Mouse (Mus musculus) stomach, postnatal 0 days (tissue): ENCODE measurements at regions not wholly inside any gene's neighbourhood (a gene's known extent, or its start where the extent isn't known, plus 50 kb on each side); places are given as distances from the start of the nearest gene placed in this dataset.

Experiments used
- ATAC-seq: fragments of 200-750 bp; cut with Nextera tagmentation; 2 replicates; pipeline ENCODE4 v1.8.0; 2017; ENCODE audit not compliant: low FRiP score, low TSS enrichment
- DNase-seq: peaks from one replicate; pipeline ENCODE4 v3.0.0-alpha.2; 2016; ENCODE audit warnings: low spot score
- H3K27ac ChIP-seq: fragments of 300-500 bp; sonication (generic); replicated peaks from 2 replicates; pipeline ENCODE4 v1.5.1; 2014; ENCODE audit warnings: mild to moderate bottlenecking, control low read depth
- H3K27me3 ChIP-seq: fragments of 300-500 bp; sonication (generic); 2 replicates; pipeline ENCODE4 v1.6.1; 2014; ENCODE audit warnings: low read length; ENCODE audit not compliant: control insufficient read depth, insufficient read depth
- H3K36me3 ChIP-seq: fragments of 300-500 bp; sonication (generic); 2 replicates; pipeline ENCODE4 v1.6.1; 2014; ENCODE audit warnings: low read length, mixed read lengths; ENCODE audit not compliant: control insufficient read depth, insufficient read depth
- H3K4me1 ChIP-seq: fragments of 300-500 bp; sonication (generic); replicated peaks from 2 replicates; pipeline ENCODE4 v1.6.1; 2014; ENCODE audit warnings: antibody characterized with exemption; ENCODE audit not compliant: control insufficient read depth, insufficient read depth
- H3K4me2 ChIP-seq: fragments of 300-500 bp; sonication (generic); replicated peaks from 2 replicates; pipeline ENCODE4 v1.6.1; 2014; ENCODE audit warnings: low read depth, mild to moderate bottlenecking, control low read depth, moderate library complexity
- H3K4me3 ChIP-seq: fragments of 300-500 bp; sonication (generic); 2 replicates; pipeline ENCODE4 v1.5.1; 2014; ENCODE audit warnings: low read depth, low read length, control low read depth
- H3K9ac ChIP-seq: fragments of 300-500 bp; sonication (generic); 2 replicates; pipeline ENCODE4 v1.6.1; 2014; ENCODE audit warnings: mild to moderate bottlenecking, low read length, control low read depth, mixed read lengths
- H3K9me3 ChIP-seq: fragments of 300-500 bp; sonication (generic); 2 replicates; pipeline ENCODE4 v1.6.1; 2016; ENCODE audit warnings: low read length; ENCODE audit not compliant: control insufficient read depth
- CTCF ChIP-seq: IDR thresholded peaks from 2 replicates; pipeline ENCODE4 v1.5.1; 2016; ENCODE audit warnings: antibody characterized with exemption, low read depth, mild to moderate bottlenecking, moderate library complexity
- EP300 ChIP-seq: optimal IDR thresholded peaks from 2 replicates; pipeline ENCODE3; 2016; ENCODE audit warnings: antibody characterized with exemption
- WGBS: fragments of 180-500 bp; shearing (Covaris S2); extraction: QIAGEN DNeasy Blood & Tissue Kit; methylation state at CpG from one replicate; pipeline ENCODE4 v1.1.7; 2014; 5-methylcytosine and 5-hydroxymethylcytosine counted together

DNA sequence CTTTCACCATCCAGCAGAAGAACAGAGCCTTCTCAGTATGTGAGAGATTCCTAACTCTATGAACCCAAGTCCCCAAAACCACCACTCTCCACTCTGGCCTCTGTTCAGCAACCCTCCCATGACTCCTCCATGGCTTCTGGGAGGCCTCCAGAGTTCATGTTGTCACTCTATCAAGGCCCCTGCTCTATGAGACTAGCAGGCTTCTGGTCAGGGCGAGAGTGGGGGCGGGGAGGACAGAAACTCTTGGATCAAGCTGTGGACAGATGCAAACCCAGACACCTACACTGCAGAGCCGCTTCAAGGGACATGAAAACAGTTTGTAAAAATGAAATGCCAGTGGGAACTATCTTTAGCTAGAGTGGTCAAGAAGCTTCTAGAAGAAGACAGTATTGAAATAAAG is 170.2 kb downstream of the Rybp start:
- H3K4me1 ChIP-seq: no peaks in the 10 kb centered on the region
- DNase-seq (no peak), ATAC-seq (no peak)
- TF ChIP-seq EP300: no peak
- TF ChIP-seq CTCF: no peak
- no peak overlapping the region for H3K9ac ChIP-seq
- H3K4me3 ChIP-seq: no peak overlapping the region
- H3K4me2 ChIP-seq: no peak overlapping the region
- H3K27me3 ChIP-seq: no peaks in the 10 kb centered on the region
- no peaks in the 10 kb centered on the region for H3K36me3 ChIP-seq
- H3K27ac ChIP-seq: no peak overlapping the region
- WGBS: 96% methylated on average over 3 of the region's 3 CpGs
- no peaks in the 10 kb centered on the region for H3K9me3 ChIP-seq

DNA sequence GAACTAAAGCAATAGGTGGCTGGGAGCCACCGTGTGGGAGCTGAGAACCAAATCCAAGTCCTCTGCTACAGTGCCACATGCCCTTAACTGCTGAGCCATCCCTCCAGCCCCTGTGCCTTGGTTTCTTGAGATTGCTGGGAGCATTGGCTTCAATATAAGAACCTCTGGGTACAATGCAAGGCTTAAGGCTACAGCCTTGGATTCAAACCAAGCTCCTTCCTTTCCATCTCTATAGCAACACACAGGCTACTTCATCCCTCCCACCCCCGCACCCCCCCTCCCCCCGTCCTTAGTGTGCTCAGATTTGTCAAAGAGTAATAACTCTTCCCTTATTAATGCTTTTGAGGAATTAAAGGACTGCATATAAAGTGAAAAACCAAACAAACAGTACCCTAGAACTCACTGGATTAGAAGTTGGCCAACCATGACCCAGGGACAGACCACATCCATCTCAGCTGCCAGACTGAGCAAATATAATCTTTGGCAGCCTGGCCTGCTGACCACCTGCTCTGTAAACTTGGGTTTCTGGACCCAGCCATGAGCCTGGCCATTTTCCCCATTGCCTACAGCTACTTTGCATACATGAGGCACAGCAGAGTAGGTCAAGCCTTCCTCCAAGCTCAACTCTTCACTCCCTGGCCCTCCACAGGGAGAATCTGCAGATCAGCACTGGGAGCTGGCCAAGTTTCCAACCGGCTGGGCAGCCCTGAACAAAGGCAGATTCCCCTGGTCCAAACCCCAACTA is 173.7 kb downstream of the Rybp start:
- Histone ChIP-seq H3K4me3 (no peak overlapping the region), H3K9ac (no peak overlapping the region), H3K9me3 (no peaks in the 10 kb centered on the region), H3K27ac (no peak overlapping the region), H3K4me1 (no peaks in the 10 kb centered on the region), H3K4me2 (no peak overlapping the region), H3K36me3 (no peaks in the 10 kb centered on the region), H3K27me3 (no peaks in the 10 kb centered on the region)
- no peak for DNase-seq
- TF ChIP-seq EP300 (no peak), CTCF (no peak)
- 35% methylated on average over 4 of the region's 4 CpGs for WGBS
- ATAC-seq: no peak

DNA sequence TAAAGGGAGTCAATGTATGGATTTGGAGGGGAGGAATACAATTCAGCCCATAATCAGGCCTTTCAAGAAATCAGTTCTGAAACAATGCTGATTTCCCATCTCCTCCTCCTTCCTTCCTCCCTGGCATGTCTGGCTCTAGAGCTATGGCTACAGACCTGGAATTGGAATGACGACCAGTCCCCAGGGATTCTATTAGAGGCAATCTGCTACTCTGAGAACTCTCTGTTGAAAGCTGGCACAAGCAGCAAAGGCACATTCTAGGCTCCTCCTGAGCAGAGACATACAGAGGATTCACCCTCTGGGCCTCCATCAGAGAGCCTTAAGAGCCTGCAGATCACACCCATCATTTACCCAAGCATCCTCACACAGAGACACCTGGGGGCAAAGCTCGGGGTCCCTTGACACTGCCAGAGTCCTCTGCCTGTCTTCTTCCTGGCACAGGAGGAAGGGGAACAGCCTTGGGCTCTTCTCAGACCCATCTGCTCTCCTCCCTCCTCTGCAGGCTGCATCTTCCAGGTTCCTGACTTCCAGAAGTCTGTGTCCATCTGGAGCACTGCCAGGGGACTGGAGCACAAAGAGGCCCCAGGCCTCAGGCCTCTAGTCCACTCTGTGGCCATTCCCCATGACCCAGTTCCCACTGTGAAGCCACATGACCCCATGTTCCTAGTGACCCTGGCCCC is 176.2 kb downstream of the Rybp start:
- DNase-seq (no peak), ATAC-seq (no peak)

DNA sequence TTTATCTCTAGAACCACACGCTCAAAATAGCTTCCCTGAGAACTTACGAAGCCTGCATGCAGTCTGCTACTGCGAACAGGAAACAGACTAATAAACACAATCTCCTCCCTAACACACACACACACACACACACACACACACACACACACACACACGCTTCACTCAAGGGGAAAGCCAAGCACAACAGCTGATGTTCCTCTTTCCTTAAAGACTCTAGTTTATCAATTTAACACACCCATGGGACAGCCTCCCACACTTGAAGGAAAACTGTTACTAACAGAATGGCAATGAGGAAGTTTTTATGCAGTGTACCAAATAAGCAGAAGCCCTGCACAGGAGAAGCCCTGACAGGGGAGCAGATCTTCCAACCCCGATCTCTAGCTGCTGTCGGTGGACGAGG is 177.3 kb downstream of the Rybp start:
- H3K9me3 ChIP-seq: no peaks in the 10 kb centered on the region
- no peaks in the 10 kb centered on the region for H3K36me3 ChIP-seq
- no peaks in the 10 kb centered on the region for H3K27me3 ChIP-seq
- peak; percentile 50 for DNase-seq
- H3K27ac ChIP-seq: no peak overlapping the region
- H3K4me1 ChIP-seq: no peaks in the 10 kb centered on the region
- H3K4me3 ChIP-seq: no peak overlapping the region
- WGBS: 31% methylated on average over 7 of the region's 7 CpGs
- TF ChIP-seq CTCF (no peak), EP300 (no peak)
- peak; percentile 60 for ATAC-seq
- no peak overlapping the region for H3K4me2 ChIP-seq
- H3K9ac ChIP-seq: no peak overlapping the region

More for the DNA sequence above, 176.2 kb downstream of the Rybp start:
- Histone ChIP-seq H3K27ac (no peak overlapping the region), H3K4me3 (no peak overlapping the region), H3K27me3 (no peaks in the 10 kb centered on the region), H3K9ac (no peak overlapping the region), H3K4me2 (no peak overlapping the region), H3K4me1 (no peaks in the 10 kb centered on the region), H3K9me3 (no peaks in the 10 kb centered on the region), H3K36me3 (no peaks in the 10 kb centered on the region)
- WGBS: 75% methylated on average over 2 of the region's 2 CpGs
- TF ChIP-seq EP300: no peak
- TF ChIP-seq CTCF: no peak

DNA sequence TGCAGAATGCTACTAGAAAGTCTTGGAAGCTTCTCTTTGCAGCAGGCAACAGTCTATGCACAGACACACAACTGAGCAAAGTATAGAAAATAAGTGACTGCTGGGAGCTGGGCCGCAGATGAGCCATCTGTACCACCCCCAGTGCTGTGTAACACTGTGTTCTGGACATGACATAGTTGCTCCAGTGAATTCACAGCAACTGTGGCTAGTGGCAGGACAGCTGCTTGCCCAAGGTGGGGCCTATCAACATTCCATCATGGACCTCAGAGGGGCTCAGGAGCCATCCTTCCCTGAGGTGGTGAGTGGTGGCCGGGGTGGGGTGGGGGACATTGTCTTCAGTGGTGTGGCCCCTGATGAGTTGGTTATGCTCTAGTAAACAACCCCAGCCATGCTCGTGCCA is 177.9 kb downstream of the Rybp start:
- Histone ChIP-seq H3K4me1 (no peaks in the 10 kb centered on the region), H3K9ac (no peak overlapping the region), H3K27ac (no peak overlapping the region), H3K9me3 (no peaks in the 10 kb centered on the region), H3K27me3 (no peaks in the 10 kb centered on the region), H3K4me3 (no peak overlapping the region), H3K4me2 (no peak overlapping the region), H3K36me3 (no peaks in the 10 kb centered on the region)
- ATAC-seq (no peak), DNase-seq (no peak)
- WGBS: 72% methylated on average over 3 of the region's 3 CpGs
- TF ChIP-seq CTCF: no peak

DNA sequence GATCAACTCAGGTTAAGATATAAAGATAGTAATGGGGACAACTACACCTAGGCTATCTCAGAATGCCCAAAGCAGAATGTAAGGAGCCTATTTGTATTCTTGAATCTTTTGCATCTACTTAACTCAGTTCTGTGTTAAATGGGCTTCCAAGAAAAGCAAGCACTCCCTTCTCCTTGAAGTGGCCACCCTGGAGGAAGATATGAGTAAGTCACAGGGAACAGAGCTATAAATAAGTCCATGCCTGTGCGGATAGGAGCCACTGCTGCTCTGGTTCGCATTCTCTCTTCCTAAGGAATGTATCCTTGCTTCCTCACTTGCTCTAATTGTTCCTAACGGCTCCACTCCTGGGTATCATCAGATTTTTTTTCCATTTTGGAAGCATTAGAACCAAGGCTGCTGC is 179.8 kb downstream of the Rybp start:
- TF ChIP-seq EP300 (no peak), CTCF (peak; percentile 27)
- no peaks in the 10 kb centered on the region for H3K9me3 ChIP-seq
- H3K4me1 ChIP-seq: no peaks in the 10 kb centered on the region
- H3K36me3 ChIP-seq: no peaks in the 10 kb centered on the region
- 72% methylated on average over 3 of the region's 3 CpGs for WGBS
- H3K9ac ChIP-seq: no peak overlapping the region
- H3K27me3 ChIP-seq: no peaks in the 10 kb centered on the region
- H3K4me3 ChIP-seq: no peak overlapping the region
- DNase-seq (no peak), ATAC-seq (no peak)
- H3K27ac ChIP-seq: no peak overlapping the region
- no peak overlapping the region for H3K4me2 ChIP-seq
